Mouse (Mus musculus) cerebellum, adult 8-10 months (tissue): ENCODE results near the gene Pqlc2.
A peak's percentile ranks its signal among the peaks of the same experiment; 100 is the strongest.

ENCODE experiments used
- DNase-seq: peaks from one replicate; pipeline ENCODE4 v3.0.0; 2022

Pqlc2 gene

DNA sequence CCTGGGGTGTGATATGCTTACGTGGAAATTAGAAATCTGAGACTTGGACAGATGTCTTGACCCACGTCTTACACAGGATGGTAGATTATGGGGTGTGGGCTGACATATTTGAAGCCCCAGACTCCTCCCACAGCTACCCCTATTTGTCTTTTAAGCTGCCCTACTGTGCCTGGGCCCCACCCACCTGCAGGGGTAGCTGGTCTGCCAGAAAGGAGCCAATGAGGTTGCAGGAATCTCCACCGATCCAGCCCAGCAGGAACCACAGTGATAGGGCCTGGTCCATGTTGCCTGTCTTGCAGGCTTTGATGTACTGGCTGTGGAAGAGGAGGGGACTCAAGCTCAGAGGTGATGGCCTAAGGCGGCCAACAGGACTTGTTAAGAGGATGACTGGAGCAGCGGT, 8.3 kb downstream of the Pqlc2 start:
- DNase-seq, result no peak

DNA sequence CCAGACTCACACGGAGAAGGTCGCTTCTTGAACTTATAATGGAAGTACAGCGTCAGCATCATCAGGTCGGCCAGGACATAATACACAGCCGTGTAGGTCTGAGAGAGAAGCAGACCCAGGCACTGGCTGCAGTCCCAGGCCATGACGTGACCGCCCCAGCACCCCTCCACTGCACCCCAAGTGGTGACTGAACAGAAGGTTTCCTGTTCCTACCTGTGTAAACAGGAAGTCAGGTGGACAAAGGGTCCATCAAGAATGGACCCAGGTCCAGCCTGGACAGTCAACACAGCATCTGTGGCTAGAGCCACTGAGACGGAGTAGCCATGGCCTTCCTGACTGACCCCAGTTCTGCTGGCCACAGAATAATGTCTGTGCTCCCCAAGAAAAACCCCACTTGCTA, 8.7 kb downstream of the Pqlc2 start:
- no peak for DNase-seq

DNA sequence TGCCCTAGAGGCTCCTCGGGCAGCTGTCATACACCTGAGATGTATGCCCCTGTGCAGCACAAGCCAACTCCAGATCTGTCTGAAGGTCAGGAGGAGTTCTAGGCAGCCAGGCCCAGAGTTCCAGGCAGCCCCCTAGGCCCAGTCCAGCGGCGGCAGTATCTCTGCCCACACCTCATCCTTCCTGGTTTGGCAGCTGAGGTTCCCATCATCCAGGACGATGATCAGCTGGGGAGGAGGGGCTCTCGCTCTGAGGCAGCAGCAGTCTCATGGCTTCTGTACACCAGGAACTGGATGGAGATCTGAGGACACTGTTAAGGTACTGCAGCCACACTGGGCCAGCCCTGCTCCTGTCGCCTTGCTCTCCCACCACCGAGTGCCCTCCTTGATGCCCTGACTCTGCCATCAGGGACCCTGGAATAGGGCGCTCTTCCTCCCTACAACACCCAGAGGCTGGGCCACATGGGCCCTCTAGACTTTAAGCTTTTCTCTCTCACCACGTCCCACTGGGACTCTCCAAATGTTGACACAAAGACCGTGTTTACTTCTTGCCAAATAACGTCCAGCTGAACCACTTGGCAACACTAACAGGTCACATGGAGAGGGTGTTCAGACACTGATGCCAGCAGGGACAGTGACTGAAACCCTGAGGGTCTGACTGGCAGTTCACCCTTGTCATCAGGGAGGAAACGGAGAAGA, 11.7 kb downstream of the Pqlc2 start:
- peak; percentile 18 for DNase-seq

DNA sequence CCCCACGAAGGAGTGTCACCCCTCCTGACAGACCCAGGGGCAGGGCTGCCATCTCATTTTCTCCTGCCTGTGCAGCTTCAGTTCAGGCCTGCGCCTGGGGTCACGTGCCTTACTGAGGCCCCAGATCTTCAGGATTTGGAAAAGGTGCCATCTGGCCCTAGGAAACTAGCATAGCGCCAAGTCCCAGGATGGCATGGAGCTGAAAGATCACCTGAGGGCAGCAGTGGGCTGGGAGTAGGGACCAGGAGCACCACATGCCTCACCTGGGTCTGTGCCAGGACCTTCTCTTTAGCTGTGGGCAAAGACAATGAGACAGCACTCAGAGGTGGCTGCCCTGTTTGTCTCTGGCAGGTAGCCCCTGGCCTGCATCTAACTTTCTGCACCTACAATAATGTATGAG, 12.9 kb downstream of the Pqlc2 start:
- peak; percentile 95 for DNase-seq

DNA sequence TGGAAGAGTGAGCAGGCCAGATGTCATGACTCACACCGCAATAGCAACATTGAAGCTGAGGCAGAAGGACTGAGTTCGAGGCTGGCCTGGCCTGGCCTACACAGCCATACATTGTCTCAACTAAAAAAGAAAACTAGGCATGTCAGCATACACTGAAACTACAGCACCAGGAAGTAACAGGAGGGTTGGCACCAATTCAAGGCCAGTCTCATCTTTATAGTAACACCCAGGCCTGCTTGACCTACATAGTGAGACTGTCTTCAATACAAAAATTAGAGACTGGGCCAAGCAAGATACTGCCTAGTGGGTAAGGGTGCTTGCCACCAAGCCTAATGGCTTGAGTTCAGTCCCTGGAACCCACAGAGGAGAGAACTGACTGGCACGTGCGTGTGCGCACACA, 18.5 kb downstream of the Pqlc2 start:
- no peak for DNase-seq

DNA sequence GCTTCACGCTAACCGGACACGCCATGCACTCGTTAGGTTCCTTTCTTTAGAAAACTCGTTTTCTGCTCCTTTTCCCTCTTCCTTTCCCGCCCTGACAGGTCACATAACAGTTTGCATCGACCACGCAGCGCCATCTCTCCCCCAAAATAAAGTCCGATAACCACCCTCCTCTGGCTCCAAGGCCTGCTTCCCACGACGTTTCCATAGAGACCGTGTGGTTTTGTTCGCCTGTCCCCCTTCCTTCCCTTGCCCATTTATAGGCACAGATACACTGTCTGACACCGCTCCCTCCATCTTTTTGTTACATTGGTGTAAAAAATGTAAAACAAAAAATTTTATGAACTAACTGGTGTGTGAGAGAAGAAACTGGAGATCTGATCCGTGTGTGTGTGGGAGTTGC, 19.4 kb downstream of the Pqlc2 start:
- no peak for DNase-seq

DNA sequence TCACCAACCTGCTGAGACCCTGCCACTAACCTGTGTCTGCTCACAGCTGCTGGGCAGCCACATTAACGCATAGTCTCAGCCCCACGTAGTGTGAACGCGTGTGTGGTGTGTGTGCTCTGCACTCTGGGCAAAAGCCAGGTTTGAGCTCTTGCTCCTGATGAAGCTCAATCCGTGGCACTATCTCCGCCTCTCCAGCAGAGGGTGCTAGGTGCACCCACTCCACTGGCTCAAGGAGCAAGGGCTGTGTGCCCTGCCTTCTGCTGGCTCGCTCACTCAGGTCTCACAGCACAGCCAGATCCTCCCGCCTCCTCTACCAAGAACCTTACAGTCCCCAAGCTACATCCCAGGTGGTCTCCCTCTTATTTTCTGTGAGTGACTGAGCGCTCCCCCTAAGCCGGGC, 21.5 kb downstream of the Pqlc2 start:
- DNase-seq, result peak; percentile 68

DNA sequence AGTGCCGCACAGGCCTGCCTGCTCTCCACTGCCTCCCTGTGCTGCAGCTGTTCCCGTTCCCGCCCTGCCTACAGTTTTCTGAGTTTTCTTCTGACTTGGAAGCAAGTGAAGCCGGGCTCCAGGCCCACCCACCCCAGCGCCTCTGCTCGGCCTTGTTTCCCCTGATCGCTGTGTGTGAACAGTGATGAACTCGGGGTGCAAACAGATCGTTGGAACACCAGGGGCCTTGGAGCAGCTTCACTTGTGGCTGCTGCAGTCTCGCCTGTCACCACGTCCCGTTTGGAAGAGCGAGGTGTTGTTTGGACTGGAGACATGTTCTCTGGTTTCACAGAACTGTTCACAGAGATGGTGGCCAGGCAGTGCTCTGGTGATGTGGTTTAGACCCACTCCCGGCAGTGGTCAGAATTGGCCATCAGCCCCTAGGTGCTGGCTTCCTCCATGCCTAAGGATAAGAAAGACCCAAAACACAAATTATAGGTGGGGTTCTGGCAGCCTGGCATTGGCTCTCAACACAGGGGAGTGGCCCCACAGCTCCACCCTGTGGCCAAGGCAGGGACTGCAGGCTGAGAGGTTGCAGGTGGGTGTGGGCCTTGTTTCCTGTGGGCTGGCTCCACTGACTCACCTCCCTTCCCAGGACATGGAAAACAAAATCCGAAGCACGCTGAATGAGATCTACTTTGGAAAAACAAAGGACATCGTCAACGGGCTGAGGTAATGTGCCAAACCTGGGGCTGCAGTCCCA, 23.2 kb downstream of the Pqlc2 start:
- DNase-seq, result peak; percentile 82

DNA sequence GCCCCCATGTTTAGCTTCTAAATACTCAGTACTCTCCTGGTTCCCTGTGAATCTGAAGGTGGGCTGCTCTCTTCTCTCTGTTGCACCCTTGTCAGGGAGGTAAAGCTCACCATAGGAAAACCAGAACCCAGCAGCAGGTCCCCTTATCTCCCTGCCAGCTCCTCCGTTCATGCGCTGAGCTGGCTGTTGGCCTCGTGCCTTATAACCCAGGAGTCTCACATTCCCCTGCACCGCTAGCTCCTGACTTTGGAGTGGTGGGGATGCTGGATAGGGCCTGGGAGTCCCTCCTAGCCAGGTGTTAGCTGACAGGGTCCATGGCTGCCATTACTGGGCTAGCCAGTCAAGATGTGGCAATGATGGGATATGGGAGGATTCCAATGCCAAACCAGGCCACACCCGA, 24.3 kb downstream of the Pqlc2 start:
- DNase-seq, result no peak

DNA sequence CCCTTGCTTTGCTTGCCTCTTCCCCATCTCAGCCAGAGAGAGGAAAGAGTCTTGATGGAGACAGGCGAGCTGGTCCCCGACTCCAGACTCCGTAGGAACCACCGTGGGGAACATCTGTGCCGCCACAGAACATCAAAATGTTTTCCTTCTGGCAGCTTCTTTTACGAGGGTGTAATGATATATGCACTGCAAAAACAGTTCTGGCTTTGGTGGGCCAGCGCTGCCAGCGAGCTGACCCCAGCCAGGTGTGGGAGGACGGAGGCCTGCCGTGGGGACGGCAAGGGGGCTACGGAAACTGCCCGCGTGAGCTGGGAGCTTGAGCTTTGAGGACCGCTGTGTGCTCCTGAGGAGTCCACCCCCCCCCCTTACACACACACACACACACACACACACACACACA, 25.6 kb downstream of the Pqlc2 start:
- DNase-seq, result no peak

DNA sequence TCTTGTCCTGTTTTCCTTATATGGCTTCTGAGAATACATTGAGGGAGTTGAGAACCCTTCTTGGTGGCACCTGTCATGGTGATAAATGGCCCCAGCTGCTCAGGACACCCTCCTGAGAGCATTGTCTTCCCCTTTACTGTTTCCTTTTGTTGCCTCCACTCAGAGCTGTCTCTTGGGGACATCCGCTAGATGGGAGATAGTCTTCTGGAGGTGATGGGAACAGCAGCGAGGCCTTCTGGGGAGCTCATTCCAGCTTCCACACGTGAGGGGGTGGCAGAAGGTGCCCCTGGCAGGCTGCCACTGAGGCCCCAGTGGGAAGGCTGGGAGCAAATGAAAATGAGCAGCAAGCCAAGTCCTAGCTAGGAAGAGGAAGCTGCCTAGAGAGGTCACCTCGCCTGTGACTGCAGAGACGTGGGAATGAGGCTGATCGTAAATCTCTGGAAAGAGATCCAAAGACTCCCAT, 27.5 kb downstream of the Pqlc2 start:
- DNase-seq, result peak; percentile 69

DNA sequence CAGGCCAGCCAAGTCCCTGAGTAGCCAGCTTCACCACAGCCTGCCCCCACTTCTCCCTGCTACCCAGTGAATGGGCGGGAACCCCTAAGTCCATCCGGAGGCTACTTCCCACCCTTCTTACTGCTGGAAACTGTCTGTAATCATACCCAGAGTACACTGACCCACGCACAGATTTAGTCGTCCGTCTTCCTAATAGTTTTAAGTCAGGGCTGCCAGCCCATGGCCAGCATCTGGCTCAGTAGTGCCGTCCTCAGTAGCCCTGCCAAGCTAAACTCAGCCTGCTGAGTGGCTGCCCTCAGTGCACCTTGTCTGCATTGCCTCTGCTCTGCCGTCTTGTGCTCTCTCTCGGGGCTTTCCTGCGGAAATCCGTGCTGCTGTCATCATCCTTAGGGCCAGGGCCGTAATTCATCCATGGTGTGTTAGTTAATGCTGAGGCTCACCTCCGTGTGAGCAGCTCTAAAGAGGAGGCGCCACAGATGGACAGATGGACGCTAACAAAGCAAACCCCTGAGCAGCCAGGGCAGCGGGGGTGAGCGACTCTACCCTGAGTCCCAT, 28.6 kb downstream of the Pqlc2 start:
- DNase-seq, result no peak

DNA sequence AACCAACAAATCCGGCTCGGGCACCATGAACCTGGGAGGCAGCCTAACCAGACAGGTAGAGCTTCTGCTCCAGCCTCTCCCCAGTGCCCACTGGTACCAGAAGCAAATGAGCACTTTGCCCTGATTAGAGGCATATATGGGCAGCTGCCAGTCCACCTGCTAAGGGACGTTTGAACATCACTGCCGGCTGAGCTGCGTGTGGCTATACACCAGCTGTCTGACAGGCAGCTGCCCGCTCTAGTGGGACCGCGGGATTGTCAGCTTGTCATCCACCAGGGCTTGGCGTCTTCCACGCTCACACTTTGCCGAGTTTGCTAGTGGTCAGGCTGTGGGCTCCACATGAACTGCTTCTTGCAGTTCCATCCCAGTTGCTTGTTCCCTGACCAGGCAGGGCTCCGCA, 30.0 kb downstream of the Pqlc2 start:
- no peak for DNase-seq

DNA sequence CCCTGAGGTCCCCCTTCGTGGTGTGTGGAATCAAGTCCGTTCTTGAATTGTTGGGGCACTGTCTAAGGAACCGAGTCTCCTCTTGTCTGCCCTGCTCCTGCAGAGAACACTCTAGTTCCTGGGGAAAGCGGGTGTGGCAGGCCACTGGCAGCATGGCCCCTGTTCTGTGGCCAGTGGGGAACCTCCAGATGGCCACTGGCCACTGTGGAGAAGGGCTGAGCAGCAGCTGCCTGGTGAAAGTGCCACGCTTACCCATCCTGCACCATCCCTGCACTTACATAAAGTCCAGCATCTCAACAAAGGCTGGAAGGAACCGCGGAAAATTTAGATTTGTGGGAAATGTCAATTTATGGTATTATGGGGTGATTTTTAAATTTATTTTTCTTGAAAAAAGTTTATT, 34.1 kb downstream of the Pqlc2 start:
- no peak for DNase-seq

DNA sequence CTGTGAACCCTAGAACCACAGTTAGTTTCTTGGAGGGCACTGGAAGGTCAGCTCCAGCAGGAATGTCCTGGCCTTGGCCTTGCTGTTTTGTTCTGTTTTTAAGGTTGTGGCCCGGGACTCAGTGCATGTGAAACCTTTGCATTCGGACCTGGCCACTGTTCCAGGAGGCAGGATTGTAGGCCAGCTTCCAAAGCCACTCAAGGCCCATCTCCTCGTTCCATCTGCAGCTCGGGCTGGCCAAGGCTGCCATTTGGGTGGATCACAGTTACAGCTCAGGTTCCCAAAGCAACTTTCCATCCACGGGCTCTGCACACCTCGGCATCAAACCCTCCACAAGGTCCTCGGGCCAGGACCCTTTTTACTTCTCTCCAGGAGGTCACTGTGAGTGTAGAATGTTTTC, 35.9 kb downstream of the Pqlc2 start:
- DNase-seq, result peak; percentile 67

DNA sequence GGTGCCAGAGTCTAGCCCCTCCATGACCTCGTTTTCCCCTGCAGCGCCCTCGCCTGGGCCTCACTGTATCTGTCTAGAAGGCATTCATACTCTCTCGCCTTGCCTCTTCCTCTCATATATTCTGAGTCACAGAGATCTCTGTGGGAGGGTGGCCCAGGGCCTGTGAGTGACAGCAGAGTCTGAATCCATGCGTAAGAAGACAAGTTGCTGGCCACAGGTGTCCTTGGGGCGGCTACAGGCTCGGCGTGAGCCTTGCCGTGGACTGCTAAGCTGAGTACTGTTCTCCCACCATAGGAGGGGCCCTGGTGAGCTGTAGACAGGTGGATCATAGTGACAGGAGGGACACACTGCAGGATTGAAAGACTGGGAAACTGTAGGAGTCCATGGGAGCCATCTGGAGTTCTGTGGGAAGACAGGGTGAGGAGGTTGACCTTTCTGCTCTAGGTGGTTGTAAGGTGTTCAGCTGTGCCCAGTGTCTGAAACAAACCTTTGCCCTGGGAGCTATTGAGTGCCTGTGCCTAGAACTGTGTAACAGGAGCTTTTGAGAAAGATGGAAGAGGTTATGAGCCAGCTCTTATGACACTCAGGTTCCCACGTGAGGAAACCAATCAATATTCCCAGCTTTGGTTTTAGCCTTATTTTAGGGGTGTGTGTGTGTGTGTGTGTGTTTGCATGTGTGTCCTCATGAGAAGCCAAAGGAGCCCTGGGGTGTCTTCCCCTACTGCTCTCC, 37.4 kb downstream of the Pqlc2 start:
- DNase-seq, result no peak

DNA sequence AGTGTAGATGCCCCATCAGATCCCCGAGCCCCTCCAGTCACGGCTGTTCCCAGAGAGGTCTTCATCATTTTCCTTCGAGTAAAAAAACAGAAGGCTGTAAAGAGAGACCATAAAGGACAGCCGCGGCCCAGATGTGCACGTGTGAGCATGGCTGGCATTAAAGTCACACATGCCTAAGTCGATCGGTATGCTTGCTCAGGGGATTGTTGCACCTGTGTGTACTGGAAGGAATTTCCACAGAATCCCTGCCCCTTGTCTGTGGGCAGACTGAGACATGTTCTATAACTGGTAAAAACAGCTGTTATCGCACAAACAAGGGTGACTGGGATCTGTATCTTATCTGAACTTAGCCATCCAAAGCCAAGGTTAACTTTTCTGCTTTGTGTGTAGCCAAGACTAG, 38.9 kb downstream of the Pqlc2 start:
- no peak for DNase-seq

DNA sequence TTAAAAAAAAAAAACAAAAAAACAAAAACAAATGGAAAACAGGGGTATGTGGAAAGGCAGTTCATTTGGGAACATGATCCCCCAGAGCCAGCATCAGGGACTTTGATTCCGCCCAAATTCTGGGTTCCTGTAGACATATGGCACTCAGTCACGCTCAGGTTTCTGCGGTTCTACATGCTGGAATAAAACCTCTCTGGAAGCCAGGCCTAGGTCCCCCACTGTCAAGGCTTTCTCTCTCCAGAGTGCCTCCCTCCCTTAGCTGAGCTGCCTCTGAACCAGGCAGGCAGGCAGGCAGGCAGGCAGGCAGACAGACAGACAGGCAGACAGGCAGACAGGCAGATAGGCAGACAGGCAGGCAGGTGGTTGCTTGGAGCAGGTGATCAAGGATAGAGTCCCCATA, 40.3 kb downstream of the Pqlc2 start:
- peak; percentile 63 for DNase-seq

DNA sequence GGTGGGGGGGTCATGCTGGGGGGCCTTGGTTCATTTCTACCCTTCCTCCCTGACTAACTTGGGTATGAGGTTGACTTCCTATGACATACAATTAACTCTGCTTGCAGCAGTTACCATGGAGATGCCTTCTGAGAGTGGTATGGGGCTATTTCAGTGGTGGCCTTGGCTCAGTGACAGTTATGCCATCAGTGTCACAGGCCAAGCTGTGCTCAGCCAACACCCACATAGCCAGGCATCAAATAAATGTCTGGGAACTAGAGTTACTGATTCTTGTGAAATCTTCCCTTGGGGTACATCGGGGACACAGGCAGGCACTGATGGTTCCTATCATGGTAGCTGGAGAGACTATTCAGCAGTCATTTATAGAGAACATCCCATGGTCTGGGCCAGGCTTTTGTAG, 42.3 kb downstream of the Pqlc2 start:
- DNase-seq, result no peak

DNA sequence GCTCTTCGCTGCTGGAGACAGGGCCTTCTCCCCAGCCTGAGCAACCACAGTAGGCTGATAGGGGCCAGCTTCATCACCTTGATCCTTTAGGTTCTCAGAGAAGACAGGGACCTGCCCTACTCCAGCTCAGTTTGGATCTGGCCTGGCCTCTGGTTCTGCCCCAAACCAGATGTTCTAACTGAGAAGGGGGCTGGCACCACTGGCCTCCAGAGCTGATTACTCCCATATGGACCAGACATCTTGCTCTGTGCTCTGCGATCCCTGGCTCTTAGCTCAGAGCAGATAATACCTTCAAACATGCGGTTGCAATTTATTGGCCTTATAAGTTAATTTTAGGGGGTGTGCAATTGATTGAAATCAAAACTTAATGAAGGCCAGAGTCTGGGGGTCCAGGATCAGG, 43.2 kb downstream of the Pqlc2 start:
- no peak for DNase-seq

DNA sequence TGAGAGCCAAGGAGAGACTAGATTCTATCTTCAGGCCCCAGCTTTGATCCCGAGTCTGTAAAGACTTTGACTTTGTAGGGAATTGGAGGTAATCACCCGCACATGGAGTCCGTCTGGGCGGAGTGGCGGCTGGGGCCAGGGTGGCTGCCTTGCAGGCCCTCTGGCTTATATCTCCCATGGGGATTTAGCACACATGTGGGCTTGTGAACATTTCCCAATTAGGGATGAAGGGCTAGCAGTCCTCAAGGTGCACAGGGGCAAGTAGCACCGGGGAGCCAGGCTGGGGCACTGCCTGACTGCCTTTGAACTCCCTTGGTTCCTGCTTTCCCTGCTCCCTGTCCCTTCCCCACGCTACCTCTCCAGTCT, 44.0 kb downstream of the Pqlc2 start:
- DNase-seq, result no peak

DNA sequence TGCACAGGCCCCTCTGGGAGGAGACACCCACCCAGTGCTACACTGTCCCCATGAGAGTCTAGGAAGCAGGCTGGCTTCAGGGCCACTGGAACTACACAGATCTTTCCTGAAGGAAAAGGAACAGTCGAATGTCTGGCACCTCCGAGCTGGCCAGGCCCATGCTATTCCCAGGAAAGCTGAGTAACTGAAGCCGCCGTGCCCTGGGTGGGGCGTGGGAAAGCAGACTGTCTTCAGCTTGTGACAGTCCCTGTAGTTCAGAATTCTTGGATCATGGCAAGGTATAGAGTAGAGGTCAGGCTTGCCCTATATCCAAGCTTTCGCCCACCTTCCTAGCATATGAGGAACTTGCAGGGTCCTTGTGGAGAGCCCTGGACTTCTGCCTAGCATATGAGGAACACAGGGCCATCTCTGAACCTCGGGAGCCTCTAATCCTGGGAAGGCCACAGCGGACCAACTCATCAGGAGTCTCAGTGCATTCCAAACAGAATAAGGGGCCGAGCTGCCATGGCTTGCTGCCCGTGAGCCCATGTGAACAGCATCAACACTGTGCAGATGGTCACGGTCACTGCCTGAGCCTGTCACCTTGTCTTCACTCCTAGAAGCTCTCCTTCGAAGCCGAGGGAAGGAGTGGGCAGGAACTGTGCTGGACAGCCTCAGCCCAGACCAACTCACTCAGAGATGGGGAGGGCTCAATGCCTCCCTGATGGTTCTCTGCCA, 44.6 kb downstream of the Pqlc2 start:
- peak; percentile 58 for DNase-seq

DNA sequence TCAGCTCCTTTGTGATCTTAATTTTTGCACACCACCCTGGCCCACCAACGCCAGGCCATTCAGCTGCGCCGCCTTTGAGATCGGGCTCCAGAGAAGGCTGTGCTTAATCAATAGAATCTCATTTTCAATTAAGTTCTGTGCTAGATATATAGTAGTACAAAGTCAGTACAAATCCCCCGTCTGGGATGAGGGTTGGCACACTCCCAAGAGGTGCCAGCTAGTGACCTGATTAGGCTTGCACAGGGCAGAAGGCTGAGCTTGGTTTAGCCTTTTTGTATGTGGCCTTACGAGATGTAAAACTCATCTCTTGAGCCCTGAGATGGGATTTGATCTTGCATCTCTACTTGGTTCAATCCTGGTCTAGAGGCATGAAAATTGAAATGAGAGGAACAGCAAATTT, 47.5 kb downstream of the Pqlc2 start:
- DNase-seq, result no peak
